Mouse (Mus musculus): ENCODE data around the gene Tmem8b.

GRCm38 (mm10) chr4:43633736-43634135 lies 35.0 kb upstream of the Tmem8b start:
- TF ChIP-seq CTCF (IDR thresholded peaks at IDR 0.05; ENCODE audit: low read depth, low read length), result no peak
- no peak for TF ChIP-seq POLR2AphosphoS5 (IDR thresholded peaks at IDR 0.05; ENCODE audit: insufficient replicate concordance, low read depth, low read length)
- TF ChIP-seq TAL1 (conservative IDR thresholded peaks at IDR 0.05; ENCODE audit: low read depth, low read length), result no peak
- TF ChIP-seq GATA1 (IDR thresholded peaks at IDR 0.05; ENCODE audit: borderline replicate concordance, low read length), result no peak

Data from G1E (cell line).